Mouse (Mus musculus): ENCODE results near the gene Hoxa11. TPM values are rescaled to one million over a fixed set of nuclear protein-coding genes. Genes with fewer than 3 reads are reported as not detected.

The Hoxa11 gene
- polyA plus RNA-seq, 1 experiment from 2014 or later: not detected

- Histone ChIP-seq H3K36me3 (no peaks in the 10 kb centered on the region), H3K4me1 (replicated peaks) (peaks cover 4% of the 10 kb centered on the region), H3K27ac (no peak overlapping the region), H3K4me2 (replicated peaks) (no peak overlapping the region), H3K9me3 (no peaks in the 10 kb centered on the region), H3K27me3 (peaks cover 99% of the 10 kb centered on the region), H3K9ac (replicated peaks) (no peak overlapping the region), H3K4me3 (replicated peaks) (no peak overlapping the region)
- 3% methylated on average over 69 of the region's 69 CpGs for WGBS
- no peak for ATAC-seq
Observed at GRCm38 (mm10) chr6:52225612-52226568, 19.7 kb downstream of the Hoxa11 start.

GRCm38 (mm10) chr6:52224895-52225611 is 20.6 kb downstream of the Hoxa11 start:
- Histone ChIP-seq H3K4me3 (replicated peaks) (no peak overlapping the region), H3K4me1 (replicated peaks) (peaks cover 4% of the 10 kb centered on the region), H3K27ac (no peak overlapping the region), H3K4me2 (replicated peaks) (no peak overlapping the region), H3K27me3 (peaks cover 99% of the 10 kb centered on the region), H3K36me3 (no peaks in the 10 kb centered on the region), H3K9me3 (no peaks in the 10 kb centered on the region), H3K9ac (replicated peaks) (no peak overlapping the region)
- no peak for ATAC-seq
- 2% methylated on average over 36 of the region's 36 CpGs for whole genome bisulfite sequencing

DNA sequence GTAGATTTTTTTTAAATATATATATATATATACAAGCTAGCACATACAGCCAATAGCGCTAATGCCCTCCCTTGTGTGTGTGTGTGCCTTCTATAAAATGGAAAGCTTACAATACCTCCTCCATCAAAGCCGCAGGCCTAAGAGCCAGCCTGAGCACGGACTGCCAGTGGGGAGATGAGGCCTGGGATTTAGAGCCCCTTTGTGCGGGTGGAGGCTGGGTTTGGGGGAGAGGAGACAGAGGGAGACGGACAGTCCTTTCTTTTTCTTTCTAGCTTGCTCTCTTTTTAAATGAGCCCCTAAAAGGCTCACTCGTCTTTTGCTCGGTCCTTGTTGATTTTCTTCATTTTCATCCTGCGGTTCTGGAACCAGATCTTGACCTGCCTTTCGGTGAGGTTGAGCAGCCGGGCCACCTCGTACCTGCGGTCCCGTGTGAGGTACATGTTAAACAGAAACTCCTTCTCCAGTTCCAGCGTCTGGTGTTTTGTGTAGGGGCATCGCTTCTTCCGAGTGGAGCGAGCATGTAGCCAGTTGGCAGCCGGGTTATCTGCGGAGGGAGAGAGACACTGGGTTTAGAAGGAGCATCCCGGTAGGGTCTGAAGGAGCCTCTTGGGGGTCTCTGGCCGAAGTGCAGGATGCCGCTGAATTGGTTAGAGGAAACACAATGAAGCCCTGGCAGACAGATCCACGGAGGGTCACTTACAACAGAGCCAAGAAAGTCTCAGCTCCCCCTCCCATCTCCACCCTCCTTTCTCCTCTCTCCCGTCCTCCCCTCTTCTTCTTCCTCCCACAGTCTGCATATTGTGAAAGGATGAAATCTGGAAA is 21.5 kb downstream of the Hoxa11 start:
- Histone ChIP-seq H3K27ac (no peak overlapping the region), H3K4me2 (replicated peaks) (no peak overlapping the region), H3K4me1 (replicated peaks) (peaks cover 4% of the 10 kb centered on the region), H3K36me3 (no peaks in the 10 kb centered on the region), H3K4me3 (replicated peaks) (no peak overlapping the region), H3K27me3 (peaks cover 99% of the 10 kb centered on the region), H3K9me3 (no peaks in the 10 kb centered on the region), H3K9ac (replicated peaks) (no peak overlapping the region)
- 1% methylated on average over 24 of the region's 24 CpGs for WGBS
- no peak for ATAC-seq

GRCm38 (mm10) chr6:52222729-52223128 is 22.9 kb downstream of the Hoxa11 start:
- no peak overlapping the region for H3K9ac ChIP-seq (replicated peaks)
- H3K4me1 ChIP-seq (replicated peaks): peaks cover 4% of the 10 kb centered on the region
- H3K27ac ChIP-seq: no peak overlapping the region
- 11% methylated on average over 13 of the region's 13 CpGs for WGBS
- H3K4me3 ChIP-seq (replicated peaks): no peak overlapping the region
- no peaks in the 10 kb centered on the region for H3K9me3 ChIP-seq
- ATAC-seq: no peak
- no peaks in the 10 kb centered on the region for H3K36me3 ChIP-seq
- H3K27me3 ChIP-seq: peaks cover 100% of the 10 kb centered on the region
- H3K4me2 ChIP-seq (replicated peaks): no peak overlapping the region

DNA sequence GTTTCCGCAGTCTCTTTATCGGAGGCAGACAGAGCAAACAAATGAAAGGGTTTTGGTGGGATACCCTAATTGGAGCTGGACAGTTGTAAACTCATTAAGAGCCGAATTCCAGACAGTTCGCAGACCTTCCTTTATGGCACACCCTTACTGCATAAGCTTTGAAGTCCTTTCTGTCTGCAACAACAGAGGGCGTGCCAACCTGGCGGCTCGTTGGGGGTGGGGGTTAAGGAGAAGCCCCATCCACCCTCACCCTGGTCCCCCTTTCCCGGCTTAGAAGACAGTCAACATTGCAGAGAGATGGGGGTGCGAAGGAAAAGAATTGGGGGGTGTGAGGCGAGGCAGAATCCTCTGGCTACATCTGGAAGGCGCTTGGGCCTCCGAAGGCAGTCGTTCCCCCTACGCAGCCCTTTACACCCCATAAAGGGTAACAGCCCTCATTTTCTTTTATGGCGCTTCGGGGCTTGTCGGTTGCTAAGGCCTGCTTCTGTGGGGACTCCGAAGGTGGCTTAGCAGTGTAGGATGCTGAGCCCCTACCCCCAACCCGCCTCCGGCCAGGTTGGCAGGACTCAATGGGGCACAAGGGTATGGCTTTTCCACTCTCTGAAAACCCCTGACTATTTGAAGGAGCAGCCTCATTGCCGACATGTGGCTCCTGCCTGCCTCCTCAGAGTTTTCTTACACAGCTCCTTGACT is 23.5 kb downstream of the Hoxa11 start:
- H3K4me3 ChIP-seq (replicated peaks): peak overlapping the region; percentile 44; the same call in 1 of the 2 replicates
- ATAC-seq: peak; percentile 48
- 7% methylated on average over 21 of the region's 21 CpGs for WGBS

GRCm38 (mm10) chr6:52221337-52221992 is 24.1 kb downstream of the Hoxa11 start, which contains the start of gene Hoxa7:
Gene Hoxa7 (minus strand): TSS chr6:52221854.
- 1% methylated on average over 46 of the region's 46 CpGs for WGBS
- peak within 1 kb of the TSS; percentile 44 for H3K4me3 ChIP-seq (replicated peaks)
- H3K4me2 ChIP-seq (replicated peaks): peak within 1 kb of the TSS; percentile 67
- H3K27me3 ChIP-seq: peaks cover 100% of the 10 kb centered on the region
- no peaks in the 10 kb centered on the region for H3K9me3 ChIP-seq
- H3K27ac ChIP-seq: no peak within 1 kb of the TSS
- H3K9ac ChIP-seq (replicated peaks): peak within 1 kb of the TSS; percentile 59; the same call in 1 of the 2 replicates
- no peaks in the 10 kb centered on the region for H3K36me3 ChIP-seq
- peaks cover 13% of the 10 kb centered on the region for H3K4me1 ChIP-seq (replicated peaks)
- peak; percentile 76 for ATAC-seq

More for the DNA sequence above, 23.5 kb downstream of the Hoxa11 start:
- peaks cover 9% of the 10 kb centered on the region for H3K4me1 ChIP-seq (replicated peaks)
- peaks cover 100% of the 10 kb centered on the region for H3K27me3 ChIP-seq
- no peaks in the 10 kb centered on the region for H3K9me3 ChIP-seq
- peak overlapping the region; percentile 67 for H3K4me2 ChIP-seq (replicated peaks)
- H3K36me3 ChIP-seq: no peaks in the 10 kb centered on the region
- H3K27ac ChIP-seq: no peak overlapping the region
- H3K9ac ChIP-seq (replicated peaks): no peak overlapping the region

DNA sequence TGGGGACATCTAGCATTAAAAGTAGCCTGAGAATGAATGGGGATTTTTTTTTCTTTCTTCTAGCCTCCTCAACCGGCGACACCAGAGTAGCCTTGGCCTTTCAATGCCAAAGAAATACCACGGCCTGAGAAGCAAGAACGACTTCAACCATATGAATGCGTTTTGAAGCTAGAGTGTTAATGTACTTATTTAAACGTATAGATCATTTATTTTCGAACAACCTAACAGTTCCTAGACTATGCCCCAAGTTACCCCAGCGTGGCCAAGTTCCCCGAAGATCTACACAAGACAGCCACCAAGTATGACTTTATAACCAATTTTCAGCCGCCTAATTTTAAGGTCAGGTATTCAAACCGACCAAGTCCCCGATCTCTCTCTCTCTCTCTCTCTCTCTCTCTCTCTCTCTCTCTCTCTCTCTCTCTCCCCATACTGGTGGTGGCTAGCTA is 24.7 kb downstream of the Hoxa11 start:
- H3K27ac ChIP-seq: no peak overlapping the region

GRCm38 (mm10) chr6:52220003-52220864 is 25.4 kb downstream of the Hoxa11 start:
- Histone ChIP-seq H3K27ac (no peak overlapping the region), H3K4me1 (replicated peaks) (peaks cover 13% of the 10 kb centered on the region), H3K4me3 (replicated peaks) (no peak overlapping the region), H3K36me3 (no peaks in the 10 kb centered on the region), H3K4me2 (replicated peaks) (no peak overlapping the region), H3K27me3 (peaks cover 100% of the 10 kb centered on the region), H3K9me3 (no peaks in the 10 kb centered on the region), H3K9ac (replicated peaks) (no peak overlapping the region)
- 13% methylated on average over 32 of the region's 32 CpGs for WGBS
- ATAC-seq: no peak

More for the DNA sequence above, 24.7 kb downstream of the Hoxa11 start:
- H3K4me2 ChIP-seq (replicated peaks): peak overlapping the region; percentile 67
- no peak overlapping the region for H3K9ac ChIP-seq (replicated peaks)
- no peaks in the 10 kb centered on the region for H3K9me3 ChIP-seq
- ATAC-seq: no peak
- 6% methylated on average over 12 of the region's 12 CpGs for WGBS
- peaks cover 100% of the 10 kb centered on the region for H3K27me3 ChIP-seq
- H3K4me1 ChIP-seq (replicated peaks): peaks cover 13% of the 10 kb centered on the region
- no peaks in the 10 kb centered on the region for H3K36me3 ChIP-seq
- peak overlapping the region; percentile 44; the same call in 1 of the 2 replicates for H3K4me3 ChIP-seq (replicated peaks)

- no peaks in the 10 kb centered on the region for H3K36me3 ChIP-seq
- 17% methylated on average over 9 of the region's 9 CpGs for WGBS
- peaks cover 100% of the 10 kb centered on the region for H3K27me3 ChIP-seq
- H3K4me3 ChIP-seq (replicated peaks): no peak overlapping the region
- H3K4me2 ChIP-seq (replicated peaks): no peak overlapping the region
- no peaks in the 10 kb centered on the region for H3K9me3 ChIP-seq
- H3K9ac ChIP-seq (replicated peaks): no peak overlapping the region
- ATAC-seq: no peak
- H3K4me1 ChIP-seq (replicated peaks): peaks cover 13% of the 10 kb centered on the region
- no peak overlapping the region for H3K27ac ChIP-seq
Observed at GRCm38 (mm10) chr6:52219234-52219942, 26.2 kb downstream of the Hoxa11 start.
